ENCODE assay signal across 22 mouse cellular contexts in the genomic region with DNA sequence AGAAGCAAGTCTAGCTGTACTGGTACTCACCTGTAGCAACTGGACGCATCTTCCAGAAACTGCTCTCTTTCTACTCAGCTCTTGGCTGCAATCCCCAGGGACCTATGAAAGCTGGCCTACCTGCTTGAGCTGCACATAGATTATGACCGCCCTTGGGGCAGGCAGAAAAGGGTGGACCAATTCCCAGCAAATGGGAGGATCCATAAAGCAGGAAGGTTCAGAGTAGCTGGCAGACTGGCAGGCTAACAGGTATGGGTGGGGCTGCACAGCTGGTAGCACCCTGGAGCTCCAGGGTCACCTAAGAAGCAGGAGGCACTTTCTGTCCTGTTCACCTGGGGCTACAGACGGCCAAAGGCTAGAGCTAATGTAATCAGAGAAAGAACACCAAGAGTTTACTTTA. TPM values are rescaled to one million over a fixed set of nuclear protein-coding genes. Genes with fewer than 3 reads are reported as not detected.
DNase-seq lines count a peak whose midpoint lies in the region; ATAC-seq and TF ChIP-seq lines count a peak whose summit lies in the region.
"Had no signal": no experiment of that assay in that cellular context is flagged by ENCODE, and none has a peak within 500 bp of the region (broad histone marks: within the 10 kb centered on the region; RNA-seq: fewer than 3 reads in every experiment).

No protein-coding gene starts in this region.

- H3K4me2 ChIP-seq in kidney, embryonic 15.5 days, result no peak overlapping the region
- peak overlapping the region; percentile 28 for H3K4me2 ChIP-seq in intestine, postnatal 0 days (replicated peaks; ENCODE audit: low read depth)
- H3K4me2 ChIP-seq in stomach, embryonic 16.5 days (ENCODE audit: low read depth, low read length), result no peak overlapping the region
- H3K4me2 ChIP-seq in forebrain, embryonic 11.5 days (ENCODE audit: low read depth, low read length, severe bottlenecking), result no peak overlapping the region
- H3K4me2 ChIP-seq: embryonic facial prominence, embryonic 12.5 days; forebrain, embryonic 13.5 days; hindbrain, embryonic 12.5 days had no signal

- H3K9ac ChIP-seq in kidney, embryonic 15.5 days, result no peak overlapping the region
- no peak overlapping the region for H3K9ac ChIP-seq in intestine, postnatal 0 days (ENCODE audit: low read depth, low read length)
- H3K9ac ChIP-seq in stomach, embryonic 16.5 days (ENCODE audit: low read length), result no peak overlapping the region
- H3K9ac ChIP-seq in forebrain, embryonic 11.5 days (ENCODE audit: low read length), result no peak overlapping the region
- H3K9ac ChIP-seq: embryonic facial prominence, embryonic 12.5 days; forebrain, embryonic 13.5 days; hindbrain, embryonic 12.5 days had no signal

- DNase-seq in kidney, postnatal 36 days, result peak; percentile 5 to 17
- no peak for DNase-seq in MN1 (ENCODE audit: low spot score)
- no peak for DNase-seq in forebrain, embryonic 11.5 days (ENCODE audit: low spot score)
- DNase-seq: adrenal gland, postnatal 10 days; cerebellum, adult 11 months; cerebellum, adult 8-10 months; cerebellum, postnatal 14 days; embryo, embryonic 11 days; gastrocnemius, adult 2 months; gastrocnemius, postnatal 25 days; heart, postnatal 10 days; heart, postnatal 4 days had no signal

- H3K27ac ChIP-seq in kidney, embryonic 15.5 days, result no peak overlapping the region
- no peak overlapping the region for H3K27ac ChIP-seq in intestine, postnatal 0 days (ENCODE audit: low read depth, low read length)
- H3K27ac ChIP-seq in stomach, embryonic 16.5 days (ENCODE audit: low read length), result 0 out of 2 replicates have a peak overlapping the region, but pooled peaks have one; percentile 17
- H3K27ac ChIP-seq in forebrain, embryonic 11.5 days (ENCODE audit: low read depth, low read length), result no peak overlapping the region
- H3K27ac ChIP-seq: embryonic facial prominence, embryonic 12.5 days; forebrain, embryonic 13.5 days; gastrocnemius, adult 2 months; heart, embryonic 10.5 days; hindbrain, embryonic 12.5 days had no signal

- no peaks in the 10 kb centered on the region for H3K4me1 ChIP-seq in kidney, embryonic 15.5 days
- peaks cover 3% of the 10 kb centered on the region; the same call in 1 of the 2 replicates for H3K4me1 ChIP-seq in intestine, postnatal 0 days (replicated peaks; ENCODE audit: control insufficient read depth, insufficient read depth, low read length)
- no peaks in the 10 kb centered on the region for H3K4me1 ChIP-seq in stomach, embryonic 16.5 days (ENCODE audit: control insufficient read depth, insufficient read depth, low read length)
- H3K4me1 ChIP-seq in forebrain, embryonic 11.5 days (replicated peaks; ENCODE audit: control insufficient read depth, insufficient read depth, low read length), result no peaks in the 10 kb centered on the region
- H3K4me1 ChIP-seq: embryonic facial prominence, embryonic 12.5 days; forebrain, embryonic 13.5 days; hindbrain, embryonic 12.5 days had no signal

- H3K4me3 ChIP-seq in kidney, embryonic 15.5 days (replicated peaks), result no peak overlapping the region
- no peak overlapping the region for H3K4me3 ChIP-seq in intestine, postnatal 0 days (ENCODE audit: low read depth, low read length)
- no peak overlapping the region; the same call in 1 of the 2 replicates for H3K4me3 ChIP-seq in stomach, embryonic 16.5 days (replicated peaks; ENCODE audit: low read length)
- H3K4me3 ChIP-seq in forebrain, embryonic 11.5 days (ENCODE audit: low read depth, low read length), result no peak overlapping the region
- H3K4me3 ChIP-seq: embryonic facial prominence, embryonic 12.5 days; forebrain, embryonic 13.5 days; gastrocnemius, adult 2 months; heart, embryonic 10.5 days; hindbrain, embryonic 12.5 days had no signal

- 85% methylated on average over 3 of the region's 3 CpGs for WGBS in kidney, embryonic 15.5 days
- WGBS in intestine, postnatal 0 days, result 47% methylated on average over 3 of the region's 3 CpGs
- WGBS in stomach, embryonic 16.5 days, result 76% methylated on average over 3 of the region's 3 CpGs
- 87% methylated on average over 3 of the region's 3 CpGs for WGBS in forebrain, embryonic 11.5 days

- no peaks in the 10 kb centered on the region for H3K27me3 ChIP-seq in kidney, embryonic 15.5 days
- no peaks in the 10 kb centered on the region for H3K27me3 ChIP-seq in intestine, postnatal 0 days (replicated peaks; ENCODE audit: control insufficient read depth, insufficient read depth, low read length)
- no peaks in the 10 kb centered on the region for H3K27me3 ChIP-seq in stomach, embryonic 16.5 days (ENCODE audit: control insufficient read depth, insufficient read depth, low read length)
- H3K27me3 ChIP-seq in forebrain, embryonic 11.5 days (ENCODE audit: control insufficient read depth, insufficient read depth, low read length), result no peaks in the 10 kb centered on the region
- H3K27me3 ChIP-seq: embryonic facial prominence, embryonic 12.5 days; forebrain, embryonic 13.5 days; hindbrain, embryonic 12.5 days had no signal

- H3K36me3 ChIP-seq in kidney, embryonic 15.5 days, result no peaks in the 10 kb centered on the region
- no peaks in the 10 kb centered on the region for H3K36me3 ChIP-seq in intestine, postnatal 0 days (ENCODE audit: control insufficient read depth, insufficient read depth)
- no peaks in the 10 kb centered on the region for H3K36me3 ChIP-seq in stomach, embryonic 16.5 days (ENCODE audit: control insufficient read depth, insufficient read depth, low read length)
- no peaks in the 10 kb centered on the region for H3K36me3 ChIP-seq in forebrain, embryonic 11.5 days (ENCODE audit: control insufficient read depth, insufficient read depth, low read length)
- H3K36me3 ChIP-seq: embryonic facial prominence, embryonic 12.5 days; heart, embryonic 10.5 days; hindbrain, embryonic 12.5 days had no signal

- no peak for ATAC-seq in kidney, embryonic 15.5 days (replicated peaks; ENCODE audit: low FRiP score)
- ATAC-seq in intestine, postnatal 0 days, result peak; percentile 91
- peak; percentile 83 for ATAC-seq in stomach, embryonic 16.5 days (ENCODE audit: insufficient read depth, low FRiP score)
- no peak for ATAC-seq in forebrain, embryonic 11.5 days (replicated peaks; ENCODE audit: low FRiP score)
- ATAC-seq: forebrain, embryonic 13.5 days; hindbrain, embryonic 16.5 days had no signal

- TF ChIP-seq CTCF in intestine, postnatal 0 days (IDR thresholded peaks at IDR 0.05; ENCODE audit: low read depth), result no peak

- H3K9me3 ChIP-seq in kidney, embryonic 15.5 days (replicated peaks), result no peaks in the 10 kb centered on the region
- no peaks in the 10 kb centered on the region for H3K9me3 ChIP-seq in intestine, postnatal 0 days (ENCODE audit: control insufficient read depth)
- H3K9me3 ChIP-seq in stomach, embryonic 16.5 days (replicated peaks; ENCODE audit: control insufficient read depth, low read length), result no peaks in the 10 kb centered on the region
- no peaks in the 10 kb centered on the region for H3K9me3 ChIP-seq in forebrain, embryonic 11.5 days (ENCODE audit: control insufficient read depth, low read length)
- H3K9me3 ChIP-seq: embryonic facial prominence, embryonic 12.5 days; forebrain, embryonic 13.5 days; heart, embryonic 10.5 days; hindbrain, embryonic 12.5 days had no signal

RNA-seq across cellular contexts. Expression of gene Fam3b, which starts 9.8 kb away (rescaled TPM):
- polyA plus RNA-seq in kidney, embryonic 15.5 days (2015; fragmentation: Nextera tagmentation; extraction: Ambion mirVana), result 0.23 TPM in 1 of 2 replicates, not detected in the other
- 4.4 and 5.8 TPM in 2 replicates for polyA plus RNA-seq in intestine, postnatal 0 days (2015; fragmentation: Nextera tagmentation; extraction: Ambion mirVana)
- 5.9 and 9.3 TPM in 2 replicates for polyA plus RNA-seq in stomach, embryonic 16.5 days (2015; fragmentation: Nextera tagmentation; extraction: Ambion mirVana)
- polyA plus RNA-seq in forebrain, embryonic 11.5 days (2014; fragmentation: Nextera tagmentation; extraction: Ambion mirVana), result not detected in 2 replicates
- polyA plus RNA-seq: brain, embryonic 14.5 days; embryonic facial prominence, embryonic 12.5 days; forebrain, embryonic 13.5 days; heart, embryonic 10.5 days; heart, embryonic 14.5 days; hindbrain, embryonic 12.5 days; hindbrain, embryonic 16.5 days had no signal

RNA-seq across cellular contexts. Expression of gene Mx1, which starts 42.1 kb away (rescaled TPM):
- 0.39 and 0.43 TPM in 2 replicates for polyA plus RNA-seq in kidney, embryonic 15.5 days (2015; fragmentation: Nextera tagmentation; extraction: Ambion mirVana)
- 0.18 and 0.81 TPM in 2 replicates for polyA plus RNA-seq in intestine, postnatal 0 days (2015; fragmentation: Nextera tagmentation; extraction: Ambion mirVana)
- polyA plus RNA-seq in stomach, embryonic 16.5 days (2015; fragmentation: Nextera tagmentation; extraction: Ambion mirVana), result 0.21 and 0.31 TPM in 2 replicates
- not detected in 2 replicates for polyA plus RNA-seq in forebrain, embryonic 11.5 days (2014; fragmentation: Nextera tagmentation; extraction: Ambion mirVana)
- polyA plus RNA-seq: forebrain, embryonic 13.5 days; heart, embryonic 10.5 days had no signal

Comparison
In these comparisons a context has a peak if more than half of its experiments do, and no peak if none do; other contexts are left out.
1. DNase-seq: peak in kidney, postnatal 36 days (2 of 2); none in MN1 (single experiment) and forebrain, embryonic 11.5 days (single experiment).
2. ATAC-seq: peak in intestine, postnatal 0 days (single experiment) and stomach, embryonic 16.5 days (single experiment); none in kidney, embryonic 15.5 days (single experiment) and forebrain, embryonic 11.5 days (single experiment).